Mouse (Mus musculus): ENCODE measurements around the gene N4bp3.

GRCm38 (mm10) chr11:51645293-51645692 is 5.3 kb downstream of the N4bp3 start:
- TF ChIP-seq MAX (IDR thresholded peaks at IDR 0.05; ENCODE audit: low read length): no peak
- TF ChIP-seq EP300 (IDR thresholded peaks at IDR 0.05; ENCODE audit: low read length): no peak
- TF ChIP-seq CTCF (conservative IDR thresholded peaks at IDR 0.05 in 1 of 2, IDR thresholded peaks at IDR 0.05 in 1 of 2; ENCODE audit: low read depth in 2 of 2, low read length in 2 of 2): no peak
